Mouse (Mus musculus): ENCODE results near the gene Ctnnd2. TPM values are rescaled to one million over a fixed set of nuclear protein-coding genes. Genes with fewer than 3 reads are reported as not detected.

The Ctnnd2 gene
- polyA plus RNA-seq, 1 experiment from 2014 or later, result 0.27 TPM

DNA sequence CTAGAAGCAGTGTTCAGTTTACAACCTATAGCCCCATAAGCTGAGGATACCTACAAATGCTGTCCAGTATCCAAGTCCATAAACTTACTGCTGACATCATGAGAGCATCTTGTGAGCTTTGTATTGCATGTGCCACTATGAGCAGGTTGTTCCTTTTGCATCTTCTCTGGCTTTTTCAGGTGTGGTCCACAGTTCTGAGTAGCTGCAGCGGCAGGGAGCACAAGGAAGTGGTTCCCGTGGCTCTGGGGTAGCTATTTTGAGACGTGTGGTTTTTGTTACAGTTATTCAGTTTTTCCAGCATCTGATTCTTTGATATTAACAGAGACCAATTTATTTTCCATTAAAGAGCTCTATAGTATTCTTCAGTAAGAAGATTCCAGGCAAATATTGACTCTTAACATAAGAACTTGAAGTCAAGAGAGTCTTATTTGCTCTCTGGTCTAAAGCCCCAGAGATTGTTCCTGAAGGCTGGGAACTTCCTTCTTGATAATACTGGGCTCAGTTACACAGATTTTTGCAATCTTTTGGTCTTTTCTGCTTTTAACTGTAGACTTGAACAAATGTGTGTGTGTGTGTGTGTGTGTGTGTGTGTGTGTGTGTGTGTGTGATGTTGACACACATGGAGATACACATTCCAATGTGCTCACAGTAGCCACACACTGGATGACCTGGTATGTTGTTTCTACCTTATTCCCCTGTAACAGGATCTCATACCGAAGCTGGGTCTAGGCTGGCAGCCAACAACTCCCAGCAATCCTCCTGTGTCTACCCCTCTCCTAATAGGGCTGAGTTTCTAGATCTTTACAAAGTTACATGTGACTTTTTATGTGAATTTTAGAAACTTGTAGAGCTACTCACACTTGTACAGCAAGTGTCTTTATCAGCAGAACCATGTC lies 514.1 kb downstream of the Ctnnd2 start:
- in situ Hi-C loops (cut with MboI; ENCODE audit: low pct_unique_long_range_greater_than_20kb), result no loop called here
- CTCF ChIA-PET, result no interaction called here
- TF ChIP-seq CTCF (IDR thresholded peaks at IDR 0.05), result no peak
- H3K27me3 ChIP-seq, result no peaks in the 10 kb centered on the region
- ATAC-seq, result no peak
- no peak for DNase-seq (ENCODE audit: low read depth, low spot score)
- POLR2A ChIA-PET, result no interaction called here

DNA sequence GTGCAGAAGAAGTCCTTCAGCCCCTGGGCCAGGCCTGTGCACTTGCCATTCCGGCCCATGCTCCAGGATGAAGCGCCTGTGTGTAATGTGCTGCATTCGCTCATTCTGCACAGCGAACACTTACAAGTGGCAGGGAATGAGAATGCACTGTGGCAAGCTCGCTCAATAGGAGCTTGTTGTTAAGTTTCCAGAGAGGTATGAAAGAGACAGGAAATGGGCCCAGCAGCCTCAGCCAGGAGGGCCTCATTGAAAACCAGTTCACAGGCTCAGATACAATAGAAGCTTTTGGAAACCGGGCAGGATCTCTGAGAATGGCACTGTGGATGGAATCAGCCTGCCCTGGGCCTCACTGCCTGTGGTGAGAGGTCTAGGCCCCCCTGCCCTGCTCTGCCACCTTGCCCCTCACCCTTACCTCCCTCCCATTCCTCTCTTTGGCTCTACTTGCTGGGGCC lies 521.4 kb downstream of the Ctnnd2 start:
- no peak for DNase-seq (ENCODE audit: low read depth, low spot score)
- no peaks in the 10 kb centered on the region for H3K27me3 ChIP-seq
- no peak for ATAC-seq
- TF ChIP-seq CTCF (IDR thresholded peaks at IDR 0.05), result no peak
- ChIA-PET POLR2A (no interaction called here), CTCF (no interaction called here)
- in situ Hi-C loops (cut with MboI; ENCODE audit: low pct_unique_long_range_greater_than_20kb), result no loop called here

DNA sequence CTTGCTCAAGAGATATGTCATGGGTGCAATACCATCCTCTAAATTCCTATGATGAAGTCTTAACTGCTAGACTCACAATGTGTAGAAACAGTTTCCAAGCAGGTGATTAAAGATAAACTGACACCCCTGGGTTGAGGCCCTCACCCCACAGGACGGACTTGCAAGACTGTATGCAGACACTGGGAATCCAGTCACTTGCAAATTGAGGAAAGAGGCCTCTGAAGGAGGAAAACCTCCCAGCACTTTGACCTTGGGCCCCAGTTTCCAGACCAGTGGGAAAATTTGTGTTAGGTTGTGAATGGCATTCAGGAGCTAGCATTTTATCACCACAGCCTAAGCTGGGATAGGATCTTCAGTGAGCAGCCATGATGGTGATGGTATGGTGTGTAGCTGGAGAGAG lies 521.9 kb downstream of the Ctnnd2 start:
- ChIA-PET CTCF (no interaction called here), POLR2A (no interaction called here)
- in situ Hi-C loops (cut with MboI; ENCODE audit: low pct_unique_long_range_greater_than_20kb), result no loop called here
- ATAC-seq (no peak), DNase-seq (ENCODE audit: low read depth, low spot score) (no peak)
- no peak for TF ChIP-seq CTCF (IDR thresholded peaks at IDR 0.05)
- no peaks in the 10 kb centered on the region for H3K27me3 ChIP-seq

DNA sequence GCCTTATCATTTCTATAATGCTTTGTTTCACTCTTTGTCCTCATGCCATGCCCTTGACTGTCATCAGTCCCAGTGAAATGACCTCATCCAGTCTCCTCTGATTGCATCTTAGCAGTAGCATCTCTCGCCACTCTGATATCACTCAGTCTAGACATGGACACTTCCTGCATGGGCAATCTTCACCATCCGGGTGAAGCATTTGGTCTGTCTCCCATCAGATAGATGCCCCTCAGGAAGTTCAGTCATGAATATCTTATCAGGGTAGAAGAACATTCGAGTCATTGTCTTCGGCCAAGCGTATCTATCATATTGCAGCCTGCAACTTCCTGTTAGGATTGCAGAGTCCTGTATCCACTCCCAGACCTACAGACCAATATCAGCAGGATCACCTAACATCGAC lies 523.5 kb downstream of the Ctnnd2 start:
- in situ Hi-C loops (cut with MboI; ENCODE audit: low pct_unique_long_range_greater_than_20kb), result no loop called here
- ChIA-PET CTCF (no interaction called here), POLR2A (no interaction called here)
- no peak for TF ChIP-seq CTCF (IDR thresholded peaks at IDR 0.05)
- no peaks in the 10 kb centered on the region for H3K27me3 ChIP-seq
- ATAC-seq (no peak), DNase-seq (ENCODE audit: low read depth, low spot score) (no peak)

DNA sequence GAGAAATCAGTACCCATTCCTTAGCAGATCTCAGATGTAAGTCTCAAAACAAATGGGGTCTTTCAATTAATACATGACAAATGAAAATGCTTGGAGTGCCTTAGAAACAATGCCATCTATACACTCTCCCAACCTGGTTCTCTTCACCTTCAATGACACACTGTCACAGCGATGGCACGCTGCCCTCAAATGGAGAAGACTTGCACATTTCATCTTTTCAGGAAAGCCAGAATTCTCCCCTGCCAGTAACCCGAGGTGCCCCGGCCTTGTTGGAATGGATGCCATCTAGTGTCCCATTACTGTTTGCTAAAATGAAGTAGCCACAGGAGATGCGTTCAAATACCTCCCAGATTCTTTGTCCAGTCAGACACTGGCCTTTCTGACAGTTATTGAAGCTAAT lies 525.0 kb downstream of the Ctnnd2 start:
- no peak for TF ChIP-seq CTCF (IDR thresholded peaks at IDR 0.05)
- no peaks in the 10 kb centered on the region for H3K27me3 ChIP-seq
- ChIA-PET POLR2A (no interaction called here), CTCF (no interaction called here)
- no peak for DNase-seq (ENCODE audit: low read depth, low spot score)
- in situ Hi-C loops (cut with MboI; ENCODE audit: low pct_unique_long_range_greater_than_20kb), result no loop called here
- no peak for ATAC-seq

DNA sequence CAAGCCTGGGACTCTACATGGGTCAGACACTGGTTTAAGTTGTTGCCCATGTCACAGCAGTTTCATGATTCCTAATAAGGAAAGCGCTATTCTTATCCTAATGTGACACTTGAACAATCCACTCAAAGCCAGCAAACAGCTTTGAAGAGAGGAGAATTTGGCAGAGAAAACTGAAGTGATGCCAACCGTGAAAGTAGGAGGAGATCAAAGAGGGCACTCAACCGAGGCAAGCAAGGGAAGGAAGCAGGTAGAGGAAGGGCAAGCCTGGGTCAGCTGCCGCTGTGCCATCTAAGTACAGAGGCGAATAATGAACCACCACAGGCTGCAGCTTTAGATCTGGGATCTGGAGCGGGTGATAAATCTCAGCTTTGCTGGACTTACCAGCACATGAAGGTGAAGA lies 528.4 kb downstream of the Ctnnd2 start:
- POLR2A ChIA-PET, result no interaction called here
- in situ Hi-C loops (cut with MboI; ENCODE audit: low pct_unique_long_range_greater_than_20kb), result no loop called here
- ATAC-seq (no peak), DNase-seq (ENCODE audit: low read depth, low spot score) (no peak)
- CTCF ChIA-PET, result no interaction called here
- no peaks in the 10 kb centered on the region for H3K27me3 ChIP-seq
- TF ChIP-seq CTCF (IDR thresholded peaks at IDR 0.05), result no peak

DNA sequence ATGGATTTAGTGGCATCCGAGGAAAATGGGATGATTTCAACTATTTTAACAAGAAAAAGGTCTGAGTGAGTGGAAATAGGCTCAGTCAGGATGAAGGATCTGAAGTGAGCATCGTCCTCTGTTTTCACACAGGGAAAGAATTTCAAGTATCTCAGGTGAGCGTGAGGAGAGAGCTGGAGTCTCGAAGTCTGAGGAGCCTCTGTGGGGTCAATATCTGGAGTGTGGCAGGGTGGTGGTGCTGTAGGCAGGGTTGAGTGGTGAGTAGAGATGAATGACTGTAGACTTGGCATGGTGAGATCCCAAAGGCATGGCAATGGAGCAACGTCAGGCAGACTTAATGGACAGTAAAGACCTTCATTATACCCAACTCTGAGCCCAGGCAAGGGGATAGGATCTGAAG lies 529.2 kb downstream of the Ctnnd2 start:
- ATAC-seq, result no peak
- in situ Hi-C loops (cut with MboI; ENCODE audit: low pct_unique_long_range_greater_than_20kb), result no loop called here
- DNase-seq (ENCODE audit: low read depth, low spot score), result no peak
- CTCF ChIA-PET, result no interaction called here
- TF ChIP-seq CTCF (IDR thresholded peaks at IDR 0.05), result no peak
- H3K27me3 ChIP-seq, result no peaks in the 10 kb centered on the region
- POLR2A ChIA-PET, result no interaction called here

DNA sequence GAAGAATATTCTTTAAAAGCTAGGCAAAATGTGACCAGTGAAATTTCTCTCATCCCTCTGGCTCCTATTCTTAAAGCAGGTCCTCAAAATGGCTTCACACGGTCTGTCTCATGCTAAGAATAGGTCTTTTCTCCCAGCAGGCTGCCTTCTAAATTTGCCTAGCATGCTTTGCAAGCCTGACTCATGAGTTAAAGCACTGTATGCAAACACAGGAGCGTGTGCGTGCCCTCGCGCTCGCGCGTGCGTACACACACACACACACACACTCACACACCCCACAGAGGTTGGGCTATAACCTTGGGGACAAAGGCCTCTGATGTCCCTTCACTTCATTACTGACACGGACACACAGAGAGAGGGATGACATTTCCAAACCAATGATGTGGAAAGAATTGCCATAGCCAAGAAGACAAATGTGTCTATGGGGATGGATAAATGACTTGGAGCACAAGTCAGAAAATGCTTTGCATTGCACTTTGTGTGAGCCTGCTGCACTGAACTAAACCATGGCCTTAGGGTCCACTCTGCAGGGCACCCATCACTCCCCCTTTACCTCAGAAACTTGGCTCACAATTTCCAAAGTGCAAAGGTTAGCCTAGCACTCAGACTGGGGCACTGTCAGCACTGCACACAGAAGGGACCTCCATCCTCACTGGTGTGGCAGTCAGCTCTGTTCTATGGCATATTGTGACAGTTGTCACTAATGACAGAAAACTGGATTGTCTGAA lies 536.8 kb downstream of the Ctnnd2 start:
- CTCF ChIA-PET, result no interaction called here
- DNase-seq (ENCODE audit: low read depth, low spot score), result no peak
- POLR2A ChIA-PET, result no interaction called here
- ATAC-seq, result no peak
- H3K27me3 ChIP-seq, result no peaks in the 10 kb centered on the region
- TF ChIP-seq CTCF (IDR thresholded peaks at IDR 0.05), result no peak
- in situ Hi-C loops (cut with MboI; ENCODE audit: low pct_unique_long_range_greater_than_20kb), result no loop called here

DNA sequence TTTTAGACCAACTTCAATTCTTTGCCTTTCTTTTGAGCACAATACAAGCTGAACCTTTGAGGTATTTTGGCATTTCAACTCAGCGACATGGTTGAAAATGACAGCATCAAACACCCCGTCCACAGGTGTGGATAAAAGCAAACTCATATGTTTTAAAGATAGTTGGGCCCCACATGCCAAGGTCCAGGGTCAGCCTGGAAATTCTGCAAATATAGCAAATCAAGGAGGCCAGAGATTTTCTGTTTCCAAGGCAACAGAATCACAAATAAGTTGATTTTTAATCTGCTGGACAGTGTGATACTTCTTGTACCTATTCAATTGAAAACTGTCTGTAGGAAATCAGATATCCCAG lies 537.3 kb downstream of the Ctnnd2 start:
- CTCF ChIA-PET, result no interaction called here

DNA sequence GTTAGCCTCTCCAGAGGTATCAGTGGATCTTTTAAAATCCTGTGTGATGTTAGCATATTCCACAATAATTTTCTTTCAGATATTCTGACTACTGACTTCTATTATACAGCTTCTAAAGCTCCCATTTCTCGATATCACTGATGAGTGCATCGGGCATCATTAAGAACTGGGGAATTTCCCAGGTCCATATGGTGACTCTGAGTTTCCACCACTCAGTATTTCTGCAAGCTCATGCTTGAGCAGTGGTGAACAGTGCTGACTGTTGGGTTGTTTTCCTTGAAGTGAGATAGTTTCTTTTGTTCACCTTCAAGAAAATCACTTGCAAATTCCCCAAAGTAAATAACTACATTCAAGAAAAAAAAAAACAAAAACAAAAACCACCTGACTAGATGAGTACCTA lies 542.4 kb downstream of the Ctnnd2 start:
- ATAC-seq (no peak), DNase-seq (ENCODE audit: low read depth, low spot score) (no peak)
- H3K27me3 ChIP-seq, result no peaks in the 10 kb centered on the region
- TF ChIP-seq CTCF (IDR thresholded peaks at IDR 0.05), result no peak
- in situ Hi-C loops (cut with MboI; ENCODE audit: low pct_unique_long_range_greater_than_20kb), result no loop called here
- ChIA-PET POLR2A (interaction anchor here (0.6 kb wide), 1 partner anchor 59 kb away, joined by 3 read pairs; no protein-coding TSS in a partner anchor), CTCF (no interaction called here)

More for the DNA sequence above, 537.3 kb downstream of the Ctnnd2 start:
- ATAC-seq, result no peak
- in situ Hi-C loops (cut with MboI; ENCODE audit: low pct_unique_long_range_greater_than_20kb), result no loop called here
- DNase-seq (ENCODE audit: low read depth, low spot score), result no peak
- no peaks in the 10 kb centered on the region for H3K27me3 ChIP-seq
- POLR2A ChIA-PET, result no interaction called here
- no peak for TF ChIP-seq CTCF (IDR thresholded peaks at IDR 0.05)

DNA sequence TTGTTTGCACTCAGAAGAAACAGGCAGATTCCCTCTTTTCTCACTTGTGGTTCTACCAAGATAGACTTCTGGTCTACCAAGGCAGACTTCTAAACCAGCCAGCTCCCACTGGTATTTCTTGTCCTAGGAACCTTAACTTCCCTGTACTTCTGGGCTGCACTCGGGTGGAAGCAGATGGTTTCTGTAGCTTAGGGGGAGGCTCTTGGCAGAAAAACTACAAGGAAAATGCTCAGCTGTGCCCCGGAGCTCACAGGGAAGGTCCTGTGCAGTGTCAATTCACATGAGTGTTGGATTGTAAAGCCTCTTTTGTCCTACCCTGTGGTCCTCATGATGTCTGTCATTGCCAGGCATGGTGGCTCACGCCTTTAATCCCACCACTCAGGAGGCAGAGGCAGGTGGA lies 546.4 kb downstream of the Ctnnd2 start:
- TF ChIP-seq CTCF (IDR thresholded peaks at IDR 0.05), result no peak
- DNase-seq (ENCODE audit: low read depth, low spot score), result no peak
- in situ Hi-C loops (cut with MboI; ENCODE audit: low pct_unique_long_range_greater_than_20kb), result no loop called here
- CTCF ChIA-PET, result no interaction called here
- no peak for ATAC-seq
- POLR2A ChIA-PET, result no interaction called here
- no peaks in the 10 kb centered on the region for H3K27me3 ChIP-seq

Measured in Patski (cell line).